Mouse (Mus musculus): Measurements from ENCODE around the gene Flt3l. TPM values are rescaled to one million over a fixed set of nuclear protein-coding genes. Genes with fewer than 3 reads are reported as not detected.

Gene Flt3l
- polyA plus RNA-seq, 1 experiment from 2014 or later = 8.0 TPM

DNA sequence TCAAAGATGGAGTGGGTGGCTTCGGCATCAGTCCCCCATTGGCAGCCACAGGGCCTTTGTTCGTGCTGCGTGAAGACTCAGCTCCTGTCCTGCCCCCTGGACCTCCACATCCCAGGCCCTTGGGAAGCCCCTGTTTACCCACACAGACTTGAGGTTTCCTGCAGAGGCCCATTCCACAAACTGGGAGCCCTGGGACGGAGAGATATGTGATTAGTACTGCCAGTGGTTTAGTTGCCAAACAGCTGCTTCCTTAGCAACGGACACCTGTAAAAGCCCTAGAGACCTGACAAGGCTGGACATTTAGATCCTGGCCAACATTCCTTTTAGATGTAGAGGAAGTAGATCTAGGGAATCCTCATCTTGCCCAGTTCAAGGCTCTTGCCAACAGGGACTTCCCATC, 5.7 kb upstream of the Flt3l start:
- Histone ChIP-seq H3K4me3 (ENCODE audit: inconsistent target) (no peak overlapping the region), H3K79me2 (ENCODE audit: inconsistent target) (no peaks in the 10 kb centered on the region), H3K36me3 (ENCODE audit: inconsistent target) (peaks cover 50% of the 10 kb centered on the region), H3K27ac (no peak overlapping the region)
- 93% methylated on average over 5 of the region's 5 CpGs for WGBS (ENCODE audit: missing documents)

GRCm38 (mm10) chr7:45141319-45141718, 5.1 kb upstream of the Flt3l start:
- Histone ChIP-seq H3K36me3 (ENCODE audit: inconsistent target) (peaks cover 44% of the 10 kb centered on the region), H3K79me2 (ENCODE audit: inconsistent target) (no peaks in the 10 kb centered on the region), H3K4me3 (ENCODE audit: inconsistent target) (no peak overlapping the region), H3K27ac (no peak overlapping the region)
- WGBS (ENCODE audit: missing documents) = 74% methylated on average over 3 of the region's 3 CpGs

DNA sequence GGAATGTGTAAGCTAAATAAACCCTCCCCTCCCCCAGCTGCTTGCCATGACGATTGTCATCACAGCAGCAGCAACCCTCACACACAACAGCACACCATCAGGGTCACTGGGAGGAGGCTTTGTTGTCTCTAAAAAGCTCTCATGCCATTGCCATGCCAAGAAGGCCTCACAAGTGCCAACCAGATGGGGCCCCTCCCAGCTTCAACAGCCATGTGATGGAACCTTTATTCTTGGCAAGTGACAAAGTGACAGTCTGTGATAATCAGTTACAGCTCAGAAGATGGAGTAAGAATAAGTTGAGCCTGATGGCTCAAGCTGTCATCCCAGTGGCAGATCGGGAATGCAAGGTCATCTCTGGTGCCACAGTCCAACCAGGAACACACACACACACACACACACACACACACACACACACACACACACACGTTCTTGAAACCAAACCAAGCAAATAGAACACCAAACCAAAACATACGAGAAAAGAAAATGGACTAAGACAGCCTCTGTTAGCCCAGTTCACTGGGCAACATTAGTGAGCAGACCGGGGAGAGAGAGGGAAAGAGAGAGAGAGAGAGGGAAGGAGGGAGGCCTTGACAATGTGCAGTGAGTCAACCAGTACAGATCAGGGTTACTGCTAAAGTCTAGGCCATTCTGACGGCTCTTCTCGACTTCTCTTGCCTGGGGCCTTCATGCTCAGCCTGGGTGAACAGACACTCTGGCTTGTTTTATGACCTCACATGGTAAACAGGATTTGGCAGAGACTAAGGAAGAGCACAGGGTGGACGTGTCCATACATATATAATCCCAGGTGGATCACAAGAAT, 3.9 kb upstream of the Flt3l start:
- H3K79me2 ChIP-seq (ENCODE audit: inconsistent target) = no peaks in the 10 kb centered on the region
- no peak overlapping the region for H3K4me3 ChIP-seq (ENCODE audit: inconsistent target)
- H3K27ac ChIP-seq = no peak overlapping the region
- 98% methylated on average over 6 of the region's 8 CpGs for WGBS (ENCODE audit: missing documents)
- peaks cover 32% of the 10 kb centered on the region for H3K36me3 ChIP-seq (ENCODE audit: inconsistent target)

DNA sequence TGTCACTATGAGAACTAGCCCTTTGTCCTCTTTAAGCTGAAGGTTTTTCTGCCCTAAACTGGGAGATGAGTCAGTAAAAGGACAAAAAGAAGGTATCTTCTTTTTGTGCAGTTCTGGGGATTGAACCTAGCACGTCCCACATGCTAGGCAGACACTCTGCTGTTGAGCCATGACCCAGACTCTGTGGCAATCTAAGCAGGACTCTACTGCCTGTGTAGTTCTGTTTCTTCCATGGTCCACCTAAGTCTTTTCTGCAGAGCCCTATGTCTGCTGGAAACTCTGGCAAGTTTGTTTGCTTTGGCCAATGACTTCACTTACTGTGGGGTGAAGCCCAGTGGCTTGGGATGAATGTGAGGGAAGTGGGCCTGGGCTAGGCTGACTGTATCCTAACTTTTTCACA, 2.2 kb upstream of the Flt3l start:
- Histone ChIP-seq H3K36me3 (ENCODE audit: inconsistent target) (peaks cover 17% of the 10 kb centered on the region; the same call in 1 of the 2 replicates), H3K4me3 (ENCODE audit: inconsistent target) (no peak overlapping the region), H3K27ac (no peak overlapping the region), H3K79me2 (ENCODE audit: inconsistent target) (no peaks in the 10 kb centered on the region)
- 93% methylated on average over 1 of the region's 1 CpGs for WGBS (ENCODE audit: missing documents)

GRCm38 (mm10) chr7:45137171-45138006, 1.2 kb upstream of the Flt3l start:
- H3K36me3 ChIP-seq (ENCODE audit: inconsistent target) = 0 out of 2 replicates have a peak, but pooled peaks cover 6% of the 10 kb centered on the region
- H3K4me3 ChIP-seq (ENCODE audit: inconsistent target) = no peak overlapping the region
- no peaks in the 10 kb centered on the region for H3K79me2 ChIP-seq (ENCODE audit: inconsistent target)
- WGBS (ENCODE audit: missing documents) = 37% methylated on average over 12 of the region's 12 CpGs
- no peak overlapping the region for H3K27ac ChIP-seq

GRCm38 (mm10) chr7:45135370-45135769, 862 bp downstream of the Flt3l start:
- Histone ChIP-seq H3K27ac (peak overlapping the region; percentile 71; the same call in 1 of the 2 replicates), H3K36me3 (ENCODE audit: inconsistent target) (no peaks in the 10 kb centered on the region), H3K4me3 (ENCODE audit: inconsistent target) (peak overlapping the region; percentile 62), H3K79me2 (ENCODE audit: inconsistent target) (no peaks in the 10 kb centered on the region)
- 69% methylated on average over 3 of the region's 3 CpGs for WGBS (ENCODE audit: missing documents)

GRCm38 (mm10) chr7:45134544-45135026, 1.6 kb downstream of the Flt3l start:
- H3K36me3 ChIP-seq (ENCODE audit: inconsistent target) = no peaks in the 10 kb centered on the region
- WGBS (ENCODE audit: missing documents) = 39% methylated on average over 12 of the region's 12 CpGs
- no peak overlapping the region for H3K4me3 ChIP-seq (ENCODE audit: inconsistent target)
- no peaks in the 10 kb centered on the region for H3K79me2 ChIP-seq (ENCODE audit: inconsistent target)
- H3K27ac ChIP-seq = no peak overlapping the region

- Histone ChIP-seq H3K79me2 (ENCODE audit: inconsistent target) (no peaks in the 10 kb centered on the region), H3K4me3 (ENCODE audit: inconsistent target) (no peak overlapping the region), H3K27ac (no peak overlapping the region), H3K36me3 (ENCODE audit: inconsistent target) (no peaks in the 10 kb centered on the region)
- WGBS (ENCODE audit: missing documents) = 82% methylated on average over 8 of the region's 8 CpGs
These were observed 2.6 kb downstream of the Flt3l start for GRCm38 (mm10) chr7:45133446-45134159.

- Histone ChIP-seq H3K79me2 (ENCODE audit: inconsistent target) (peaks cover 17% of the 10 kb centered on the region), H3K4me3 (ENCODE audit: inconsistent target) (no peak overlapping the region), H3K27ac (no peak overlapping the region), H3K36me3 (ENCODE audit: inconsistent target) (peaks cover 3% of the 10 kb centered on the region; the same call in 1 of the 2 replicates)
- WGBS (ENCODE audit: missing documents) = 94% methylated on average over 11 of the region's 11 CpGs
These were observed 4.4 kb downstream of the Flt3l start for GRCm38 (mm10) chr7:45131850-45132249.

DNA sequence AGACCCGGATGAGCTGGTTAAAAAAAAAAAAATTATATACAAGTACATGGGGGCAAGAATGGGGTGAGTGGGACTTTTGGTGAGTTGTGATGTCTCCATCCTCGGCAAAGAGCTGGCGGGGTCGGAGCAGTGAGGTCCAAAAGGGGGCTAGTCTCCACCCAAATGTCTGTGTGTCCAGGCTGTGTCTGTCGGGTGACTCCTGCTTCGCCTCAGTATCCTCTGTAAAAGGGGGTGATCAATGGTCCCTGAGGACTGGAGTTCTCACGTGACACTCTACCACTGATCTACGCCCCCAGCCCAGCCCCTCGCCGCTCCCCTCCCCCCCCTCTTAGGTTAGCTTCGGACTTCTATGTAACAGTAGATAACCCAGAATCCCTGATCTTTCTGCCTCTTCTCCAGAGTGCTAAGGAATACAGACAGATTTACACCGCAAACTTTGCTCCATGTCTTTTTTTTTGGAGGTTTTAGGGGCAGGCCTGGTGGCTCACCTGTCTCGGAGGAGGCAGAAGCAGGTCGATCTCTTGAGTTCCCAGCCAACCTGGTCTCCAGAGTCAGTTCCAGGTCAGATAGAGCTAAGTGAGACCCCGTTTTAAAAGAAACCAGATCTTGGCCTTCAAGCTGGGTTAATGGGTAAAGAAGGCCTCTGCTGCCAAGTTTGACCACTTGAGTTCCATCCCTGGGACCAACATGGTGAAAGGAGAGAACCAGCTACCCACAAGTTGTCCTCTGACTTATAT, 6.3 kb downstream of the Flt3l start:
- H3K36me3 ChIP-seq (ENCODE audit: inconsistent target) = peaks cover 21% of the 10 kb centered on the region
- peaks cover 25% of the 10 kb centered on the region for H3K79me2 ChIP-seq (ENCODE audit: inconsistent target)
- peak overlapping the region; percentile 62 for H3K4me3 ChIP-seq (ENCODE audit: inconsistent target)
- H3K27ac ChIP-seq = peak overlapping the region; percentile 85
- 81% methylated on average over 15 of the region's 15 CpGs for WGBS (ENCODE audit: missing documents)

GRCm38 (mm10) chr7:45129318-45129717, 6.9 kb downstream of the Flt3l start:
- Histone ChIP-seq H3K79me2 (ENCODE audit: inconsistent target) (peaks cover 25% of the 10 kb centered on the region), H3K27ac (peak overlapping the region; percentile 85), H3K4me3 (ENCODE audit: inconsistent target) (peak overlapping the region; percentile 62), H3K36me3 (ENCODE audit: inconsistent target) (peaks cover 21% of the 10 kb centered on the region)
- WGBS (ENCODE audit: missing documents) = under 1% methylated on average over 17 of the region's 17 CpGs

DNA sequence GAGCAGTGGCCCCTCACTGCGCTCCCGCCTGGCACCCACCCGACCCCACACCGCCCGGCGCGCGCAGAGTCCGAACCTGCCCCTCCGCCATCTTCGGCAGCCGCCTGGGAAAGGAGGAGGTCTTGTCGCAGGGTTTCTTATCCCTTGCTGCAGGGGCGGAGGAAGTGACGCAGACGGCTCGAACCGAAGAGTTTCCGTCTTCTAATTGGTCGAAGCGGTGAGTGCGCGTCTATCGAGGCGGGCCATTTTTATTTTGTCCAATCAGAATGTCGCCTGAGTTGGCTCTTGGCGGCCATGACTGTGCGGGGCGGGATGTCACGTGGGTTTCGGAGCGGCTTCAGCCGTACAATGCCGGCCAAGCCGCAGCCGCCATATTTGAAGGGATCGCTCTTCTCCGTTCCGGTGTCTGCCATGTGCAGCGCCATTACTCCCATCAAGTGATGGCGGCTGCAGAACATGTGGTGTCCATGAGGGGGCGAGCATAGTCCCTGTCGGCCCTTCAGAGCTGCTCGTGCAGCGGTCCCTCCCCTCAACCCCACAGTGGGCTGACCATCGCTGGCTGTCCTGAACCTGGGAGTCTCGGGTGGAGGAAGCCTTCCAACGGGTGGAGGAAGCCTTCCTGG, 7.5 kb downstream of the Flt3l start, which contains the start of gene Rpl13a:
Gene Rpl13a, minus strand, starts transcription at position 138 of the 623 bp plus-strand sequence.
- peaks cover 29% of the 10 kb centered on the region for H3K79me2 ChIP-seq (ENCODE audit: inconsistent target)
- peak within 1 kb of the TSS; percentile 90 for H3K27ac ChIP-seq
- H3K4me3 ChIP-seq (ENCODE audit: inconsistent target) = peak within 1 kb of the TSS; percentile 99
- H3K36me3 ChIP-seq (ENCODE audit: inconsistent target) = peaks cover 21% of the 10 kb centered on the region
- WGBS (ENCODE audit: missing documents) = under 1% methylated on average over 48 of the region's 48 CpGs

DNA sequence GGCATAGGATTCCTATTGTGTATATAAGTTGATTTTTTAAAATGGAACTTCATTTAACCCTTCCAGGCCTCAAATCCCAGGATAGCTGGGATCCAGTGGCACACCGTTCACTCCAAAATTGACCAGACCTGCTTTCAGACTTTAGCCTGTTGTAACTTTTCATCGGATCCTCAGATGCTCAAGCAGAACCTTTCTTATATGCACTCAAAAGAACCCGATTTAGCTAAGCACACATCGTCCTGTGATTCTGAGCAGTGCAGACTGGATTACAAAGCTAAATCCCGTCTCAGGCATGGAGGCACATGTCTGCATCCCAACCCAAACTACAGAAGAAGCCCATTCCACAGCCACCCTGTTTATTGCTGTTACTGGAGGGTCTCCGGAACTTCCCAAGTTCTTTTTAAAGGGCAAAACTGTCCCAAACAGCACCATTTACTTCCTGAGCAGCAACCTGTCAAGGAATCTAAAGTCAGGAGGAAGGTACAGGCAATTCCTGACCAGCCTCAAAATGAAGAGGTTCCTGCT, 8.5 kb downstream of the Flt3l start:
- Histone ChIP-seq H3K4me3 (ENCODE audit: inconsistent target) (peak overlapping the region; percentile 99), H3K79me2 (ENCODE audit: inconsistent target) (peaks cover 39% of the 10 kb centered on the region), H3K36me3 (ENCODE audit: inconsistent target) (peaks cover 23% of the 10 kb centered on the region), H3K27ac (peak overlapping the region; percentile 90)
- WGBS (ENCODE audit: missing documents) = under 1% methylated on average over 6 of the region's 6 CpGs

All from macrophage (primary cell).